Mouse (Mus musculus): ENCODE measurements around the gene Mef2b. TPM values are rescaled to one million over a fixed set of nuclear protein-coding genes. Genes with fewer than 3 reads are reported as not detected.

Gene Mef2b
- polyA plus RNA-seq, 1 experiment, result 3.5 TPM

- H3K27ac ChIP-seq (ENCODE audit: control insufficient read depth, insufficient read depth, low read length), result no peak overlapping the region
- DNase-seq, result no peak
- 92% methylated on average over 3 of the region's 3 CpGs for WGBS
- peaks cover 12% of the 10 kb centered on the region; the same call in 1 of the 2 replicates for H3K36me3 ChIP-seq (ENCODE audit: control insufficient read depth, insufficient read depth, low read length)
- H3K4me1 ChIP-seq (replicated peaks; ENCODE audit: control insufficient read depth, insufficient read depth, low read length), result peaks cover 17% of the 10 kb centered on the region
- no peak overlapping the region for H3K4me3 ChIP-seq (ENCODE audit: control insufficient read depth, insufficient read depth, low read length)
- H3K27me3 ChIP-seq (ENCODE audit: control insufficient read depth, insufficient read depth, low read length), result no peaks in the 10 kb centered on the region
- TF ChIP-seq CTCF (IDR thresholded peaks at IDR 0.05; ENCODE audit: borderline replicate concordance, control insufficient read depth, extremely low read depth, insufficient read depth, low read length, poor library complexity) (no peak), POLR2A (IDR thresholded peaks at IDR 0.05; ENCODE audit: control insufficient read depth, extremely low read depth, insufficient read depth, low read length, poor library complexity) (no peak)
Observed at GRCm38 (mm10) chr8:70130066-70130465, 9.4 kb upstream of the Mef2b start.

DNA sequence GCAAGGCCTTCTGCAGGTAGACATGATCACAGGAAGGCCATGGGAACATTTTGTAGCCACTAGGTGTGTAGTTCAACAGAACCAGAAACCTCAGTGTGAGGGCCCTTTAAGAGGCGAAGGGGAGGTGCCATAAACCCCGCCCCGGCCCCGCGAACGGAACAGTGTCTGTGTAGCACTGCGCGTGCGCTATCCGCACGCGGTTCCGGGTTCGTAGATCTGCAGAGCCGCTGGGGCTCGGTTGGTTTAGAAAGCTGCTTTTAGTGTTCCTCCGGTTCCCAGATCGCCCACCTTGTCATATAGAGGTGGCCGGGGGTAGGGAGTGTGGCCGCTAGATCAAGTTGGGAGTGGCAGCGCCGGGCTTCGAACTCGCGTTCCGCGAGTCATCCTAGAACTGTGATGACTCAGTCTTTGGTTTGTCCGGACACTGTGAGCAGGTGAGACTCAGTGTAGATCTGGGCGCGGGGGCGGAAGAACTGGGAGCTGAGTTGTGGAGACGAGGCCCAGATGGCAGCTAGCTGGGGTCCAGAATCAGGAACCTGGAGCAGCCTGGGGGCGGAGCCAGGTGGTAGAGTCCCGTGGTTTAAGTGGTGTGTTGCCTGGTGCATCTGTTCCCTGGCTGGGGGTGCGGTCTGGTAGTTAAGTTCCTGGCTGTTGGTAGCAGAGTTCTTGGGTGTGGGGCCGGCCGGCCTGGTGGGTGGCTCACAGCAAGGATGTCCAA, 8.2 kb upstream of the Mef2b start, which contains the start of gene Nr2c2ap:
Gene Nr2c2ap, plus strand, starts transcription at position 168 of the 718 bp plus-strand sequence.
- H3K27ac ChIP-seq (ENCODE audit: control insufficient read depth, insufficient read depth, low read length), result peak within 1 kb of the TSS; percentile 11; the same call in 1 of the 2 replicates
- WGBS, result under 1% methylated on average over 37 of the region's 37 CpGs
- H3K4me3 ChIP-seq (ENCODE audit: control insufficient read depth, insufficient read depth, low read length), result peak within 1 kb of the TSS; percentile 80
- peaks cover 17% of the 10 kb centered on the region for H3K4me1 ChIP-seq (replicated peaks; ENCODE audit: control insufficient read depth, insufficient read depth, low read length)
- peak; percentile 46; the same call in 1 of the 2 replicates for TF ChIP-seq POLR2A (IDR thresholded peaks at IDR 0.05; ENCODE audit: control insufficient read depth, extremely low read depth, insufficient read depth, low read length, poor library complexity)
- TF ChIP-seq CTCF (IDR thresholded peaks at IDR 0.05; ENCODE audit: borderline replicate concordance, control insufficient read depth, extremely low read depth, insufficient read depth, low read length, poor library complexity), result no peak
- peaks cover 13% of the 10 kb centered on the region; the same call in 1 of the 2 replicates for H3K36me3 ChIP-seq (ENCODE audit: control insufficient read depth, insufficient read depth, low read length)
- no peaks in the 10 kb centered on the region for H3K27me3 ChIP-seq (ENCODE audit: control insufficient read depth, insufficient read depth, low read length)
- peak; percentile 85 for DNase-seq

DNA sequence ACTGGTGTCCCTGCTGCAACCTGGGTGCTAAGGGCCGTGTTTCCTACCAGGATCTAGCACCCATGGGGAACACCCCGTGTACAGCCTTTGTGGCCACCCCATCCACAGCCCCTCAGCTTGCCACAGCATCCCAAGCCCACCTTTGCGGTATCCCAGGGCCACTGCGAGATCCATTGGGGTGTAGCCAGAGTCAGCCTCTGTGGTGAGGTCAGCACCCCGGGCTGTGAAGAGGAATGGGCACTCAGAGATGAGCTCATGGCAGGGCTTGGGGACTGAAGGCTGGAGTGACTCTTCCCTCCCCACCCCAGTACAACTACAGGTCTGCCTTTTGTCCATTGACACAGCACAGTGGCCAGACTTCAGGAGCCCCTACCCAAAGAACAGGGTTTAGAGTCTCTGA, 5.4 kb upstream of the Mef2b start:
- WGBS, result 94% methylated on average over 5 of the region's 5 CpGs
- no peak overlapping the region for H3K27ac ChIP-seq (ENCODE audit: control insufficient read depth, insufficient read depth, low read length)

DNA sequence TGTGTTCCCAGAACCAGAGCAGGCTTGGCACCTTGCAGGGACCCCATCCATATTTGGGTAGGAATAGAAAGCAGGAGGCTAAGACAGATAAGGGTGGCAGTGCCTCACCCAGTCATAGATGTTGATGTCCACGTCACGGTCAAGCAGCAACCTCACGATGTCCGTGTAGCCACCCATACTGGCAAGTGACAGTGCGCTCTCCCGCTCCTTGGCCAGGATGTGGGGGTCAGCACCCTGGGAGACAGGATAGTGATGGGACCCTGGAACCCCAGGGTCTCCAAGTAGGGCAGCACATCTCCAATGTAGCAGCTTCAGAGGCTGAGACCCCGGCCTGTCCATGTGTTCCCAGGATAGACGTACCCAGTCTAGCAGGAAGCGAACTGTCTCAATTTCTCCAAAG, 4.6 kb upstream of the Mef2b start:
- WGBS, result over 99% methylated on average over 9 of the region's 9 CpGs
- no peak for DNase-seq
- Histone ChIP-seq H3K27ac (ENCODE audit: control insufficient read depth, insufficient read depth, low read length) (no peak overlapping the region), H3K36me3 (ENCODE audit: control insufficient read depth, insufficient read depth, low read length) (peaks cover 13% of the 10 kb centered on the region; the same call in 1 of the 2 replicates), H3K27me3 (ENCODE audit: control insufficient read depth, insufficient read depth, low read length) (no peaks in the 10 kb centered on the region), H3K4me1 (replicated peaks; ENCODE audit: control insufficient read depth, insufficient read depth, low read length) (peaks cover 22% of the 10 kb centered on the region), H3K4me3 (ENCODE audit: control insufficient read depth, insufficient read depth, low read length) (no peak overlapping the region)
- no peak for TF ChIP-seq CTCF (IDR thresholded peaks at IDR 0.05; ENCODE audit: borderline replicate concordance, control insufficient read depth, extremely low read depth, insufficient read depth, low read length, poor library complexity)
- TF ChIP-seq POLR2A (IDR thresholded peaks at IDR 0.05; ENCODE audit: control insufficient read depth, extremely low read depth, insufficient read depth, low read length, poor library complexity), result no peak

More for the DNA sequence above, 5.4 kb upstream of the Mef2b start:
- H3K4me1 ChIP-seq (replicated peaks; ENCODE audit: control insufficient read depth, insufficient read depth, low read length), result peaks cover 22% of the 10 kb centered on the region
- no peak overlapping the region for H3K4me3 ChIP-seq (ENCODE audit: control insufficient read depth, insufficient read depth, low read length)
- H3K36me3 ChIP-seq (ENCODE audit: control insufficient read depth, insufficient read depth, low read length), result peaks cover 13% of the 10 kb centered on the region; the same call in 1 of the 2 replicates
- TF ChIP-seq CTCF (IDR thresholded peaks at IDR 0.05; ENCODE audit: borderline replicate concordance, control insufficient read depth, extremely low read depth, insufficient read depth, low read length, poor library complexity) (no peak), POLR2A (IDR thresholded peaks at IDR 0.05; ENCODE audit: control insufficient read depth, extremely low read depth, insufficient read depth, low read length, poor library complexity) (no peak)
- DNase-seq, result no peak
- no peaks in the 10 kb centered on the region for H3K27me3 ChIP-seq (ENCODE audit: control insufficient read depth, insufficient read depth, low read length)

DNA sequence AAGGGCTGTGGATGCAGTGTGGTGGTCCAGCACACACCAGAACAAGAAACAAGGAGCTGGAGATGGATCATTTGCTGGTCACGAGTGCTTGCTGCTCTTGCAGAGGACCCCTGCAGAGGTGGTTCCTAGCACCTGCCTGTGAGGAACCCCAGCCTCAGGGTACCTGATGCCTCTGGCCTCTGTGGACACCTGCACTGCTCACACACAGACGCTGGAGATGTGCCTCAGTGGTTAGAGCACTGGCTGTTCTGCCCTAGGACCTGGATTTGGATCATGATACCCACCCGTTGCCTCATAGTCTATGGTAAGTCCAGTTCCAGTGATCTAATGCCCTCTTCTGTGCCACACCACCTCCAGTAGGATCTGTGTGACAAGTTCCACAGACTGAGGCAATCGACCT, 2.9 kb upstream of the Mef2b start:
- Histone ChIP-seq H3K4me1 (replicated peaks; ENCODE audit: control insufficient read depth, insufficient read depth, low read length) (peaks cover 26% of the 10 kb centered on the region), H3K4me3 (ENCODE audit: control insufficient read depth, insufficient read depth, low read length) (no peak overlapping the region), H3K27ac (ENCODE audit: control insufficient read depth, insufficient read depth, low read length) (no peak overlapping the region), H3K36me3 (ENCODE audit: control insufficient read depth, insufficient read depth, low read length) (peaks cover 13% of the 10 kb centered on the region; the same call in 1 of the 2 replicates), H3K27me3 (ENCODE audit: control insufficient read depth, insufficient read depth, low read length) (no peaks in the 10 kb centered on the region)
- no peak for DNase-seq
- TF ChIP-seq CTCF (IDR thresholded peaks at IDR 0.05; ENCODE audit: borderline replicate concordance, control insufficient read depth, extremely low read depth, insufficient read depth, low read length, poor library complexity), result no peak
- no peak for TF ChIP-seq POLR2A (IDR thresholded peaks at IDR 0.05; ENCODE audit: control insufficient read depth, extremely low read depth, insufficient read depth, low read length, poor library complexity)
- WGBS, result 92% methylated on average over 4 of the region's 4 CpGs

- TF ChIP-seq CTCF (IDR thresholded peaks at IDR 0.05; ENCODE audit: borderline replicate concordance, control insufficient read depth, extremely low read depth, insufficient read depth, low read length, poor library complexity), result no peak
- no peak for TF ChIP-seq POLR2A (IDR thresholded peaks at IDR 0.05; ENCODE audit: control insufficient read depth, extremely low read depth, insufficient read depth, low read length, poor library complexity)
- H3K27me3 ChIP-seq (ENCODE audit: control insufficient read depth, insufficient read depth, low read length), result no peaks in the 10 kb centered on the region
- WGBS, result 82% methylated on average over 4 of the region's 4 CpGs
- H3K27ac ChIP-seq (ENCODE audit: control insufficient read depth, insufficient read depth, low read length), result no peak overlapping the region
- no peak for DNase-seq
- no peak overlapping the region for H3K4me3 ChIP-seq (ENCODE audit: control insufficient read depth, insufficient read depth, low read length)
- H3K4me1 ChIP-seq (replicated peaks; ENCODE audit: control insufficient read depth, insufficient read depth, low read length), result peaks cover 15% of the 10 kb centered on the region
- H3K36me3 ChIP-seq (ENCODE audit: control insufficient read depth, insufficient read depth, low read length), result peaks cover 13% of the 10 kb centered on the region; the same call in 1 of the 2 replicates
Observed at GRCm38 (mm10) chr8:70137890-70138289, 1.6 kb upstream of the Mef2b start.
